In genomic region chr6:86823051-86823431, GRCm38 (mm10) we compare ENCODE assay signal across 8 mouse cellular contexts. TPM values are rescaled to one million over a fixed set of nuclear protein-coding genes. Genes with fewer than 3 reads are reported as not detected.
A peak's percentile ranks its signal among the peaks of the same experiment; 100 is the strongest.
DNase-seq lines count a peak whose midpoint lies in the region; ATAC-seq and TF ChIP-seq lines count a peak whose summit lies in the region.

No protein-coding gene starts in this region.

- 27% methylated on average over 9 of the region's 9 CpGs for WGBS in forebrain, embryonic 15.5 days
- 22% methylated on average over 9 of the region's 9 CpGs for WGBS in forebrain, embryonic 16.5 days
- WGBS in lung, embryonic 14.5 days: 25% methylated on average over 9 of the region's 9 CpGs
- WGBS in limb, embryonic 13.5 days: 29% methylated on average over 9 of the region's 9 CpGs

- DNase-seq in lung, embryonic 14.5 days: no peak
- no peak for DNase-seq in lung, postnatal 14 days
- DNase-seq in thymus, postnatal 0 days (ENCODE audit: low spot score): peak; percentile 42
- DNase-seq in right cerebral cortex, postnatal 4 days: no peak
- DNase-seq in frontal cortex, postnatal 14 days (ENCODE audit: low spot score in 2 of 2): no peak

- peaks cover 10% of the 10 kb centered on the region for H3K4me1 ChIP-seq in forebrain, embryonic 15.5 days
- no peaks in the 10 kb centered on the region; the same call in 1 of the 2 replicates for H3K4me1 ChIP-seq in forebrain, embryonic 16.5 days (replicated peaks; ENCODE audit: control insufficient read depth, insufficient read depth, low read length)
- 0 out of 2 replicates have a peak, but pooled peaks cover 5% of the 10 kb centered on the region for H3K4me1 ChIP-seq in lung, embryonic 14.5 days (ENCODE audit: insufficient read depth)
- peaks cover 12% of the 10 kb centered on the region for H3K4me1 ChIP-seq in limb, embryonic 13.5 days

- H3K27me3 ChIP-seq in forebrain, embryonic 15.5 days: no peaks in the 10 kb centered on the region
- H3K27me3 ChIP-seq in forebrain, embryonic 16.5 days (replicated peaks; ENCODE audit: control insufficient read depth, insufficient read depth, low read length): no peaks in the 10 kb centered on the region
- H3K27me3 ChIP-seq in lung, embryonic 14.5 days (ENCODE audit: insufficient read depth, low read length): no peaks in the 10 kb centered on the region; the same call in 1 of the 2 replicates
- peaks cover 12% of the 10 kb centered on the region for H3K27me3 ChIP-seq in limb, embryonic 13.5 days

- H3K27ac ChIP-seq in forebrain, embryonic 15.5 days (replicated peaks): no peak overlapping the region
- no peak overlapping the region for H3K27ac ChIP-seq in forebrain, embryonic 16.5 days (ENCODE audit: low read length)
- H3K27ac ChIP-seq in lung, embryonic 14.5 days (ENCODE audit: low read depth): no peak overlapping the region
- no peak overlapping the region for H3K27ac ChIP-seq in limb, embryonic 13.5 days

- H3K9me3 ChIP-seq in forebrain, embryonic 15.5 days: no peaks in the 10 kb centered on the region
- no peaks in the 10 kb centered on the region for H3K9me3 ChIP-seq in forebrain, embryonic 16.5 days (ENCODE audit: control insufficient read depth, low read length)
- no peaks in the 10 kb centered on the region for H3K9me3 ChIP-seq in lung, embryonic 14.5 days (ENCODE audit: low read depth, low read length)
- no peaks in the 10 kb centered on the region for H3K9me3 ChIP-seq in limb, embryonic 13.5 days

- peak overlapping the region; percentile 23; the same call in 1 of the 2 replicates for H3K4me3 ChIP-seq in forebrain, embryonic 15.5 days
- H3K4me3 ChIP-seq in forebrain, embryonic 16.5 days (replicated peaks; ENCODE audit: low read length): no peak overlapping the region
- H3K4me3 ChIP-seq in lung, embryonic 14.5 days (ENCODE audit: low read depth, low read length): no peak overlapping the region; the same call in 1 of the 2 replicates
- H3K4me3 ChIP-seq in limb, embryonic 13.5 days: peak overlapping the region; percentile 24; the same call in 1 of the 2 replicates

- peak overlapping the region; percentile 42 for H3K4me2 ChIP-seq in forebrain, embryonic 15.5 days (replicated peaks)
- H3K4me2 ChIP-seq in forebrain, embryonic 16.5 days (ENCODE audit: low read length): no peak overlapping the region
- peak overlapping the region; percentile 55; the same call in 1 of the 2 replicates for H3K4me2 ChIP-seq in lung, embryonic 14.5 days
- H3K4me2 ChIP-seq in limb, embryonic 13.5 days (replicated peaks): peak overlapping the region; percentile 60

- H3K9ac ChIP-seq in forebrain, embryonic 15.5 days (replicated peaks): no peak overlapping the region
- no peak overlapping the region for H3K9ac ChIP-seq in forebrain, embryonic 16.5 days (replicated peaks; ENCODE audit: low read depth, low read length)
- no peak overlapping the region for H3K9ac ChIP-seq in lung, embryonic 14.5 days
- 0 out of 2 replicates have a peak overlapping the region, but pooled peaks have one; percentile 51 for H3K9ac ChIP-seq in limb, embryonic 13.5 days

- TF ChIP-seq CTCF in lung, embryonic 14.5 days (IDR thresholded peaks at IDR 0.05; ENCODE audit: low read depth): no peak

- no peak for ATAC-seq in forebrain, embryonic 15.5 days (replicated peaks)
- ATAC-seq in forebrain, embryonic 16.5 days: no peak
- no peak for ATAC-seq in lung, embryonic 14.5 days (ENCODE audit: insufficient read depth)
- no peak for ATAC-seq in limb, embryonic 13.5 days (ENCODE audit: low FRiP score, low read depth)

- no peaks in the 10 kb centered on the region for H3K36me3 ChIP-seq in forebrain, embryonic 15.5 days
- H3K36me3 ChIP-seq in forebrain, embryonic 16.5 days (ENCODE audit: control insufficient read depth, insufficient read depth): no peaks in the 10 kb centered on the region
- no peaks in the 10 kb centered on the region for H3K36me3 ChIP-seq in lung, embryonic 14.5 days (ENCODE audit: insufficient read depth)
- H3K36me3 ChIP-seq in limb, embryonic 13.5 days: no peaks in the 10 kb centered on the region

RNA-seq across cellular contexts. Expression of gene Aak1, which starts 26.3 kb away (rescaled TPM):
- 36.1 and 39.3 TPM in 2 replicates for polyA plus RNA-seq in forebrain, embryonic 15.5 days (2015; fragmentation: Nextera tagmentation; extraction: Ambion mirVana)
- polyA plus RNA-seq in forebrain, embryonic 16.5 days (2015; fragmentation: Nextera tagmentation; extraction: Ambion mirVana): 36.8 and 36.9 TPM in 2 replicates
- polyA plus RNA-seq in lung, embryonic 14.5 days (2014; fragmentation: Nextera tagmentation; extraction: Ambion mirVana): 18.3 and 20.7 TPM in 2 replicates
- 15.6 and 18.8 TPM in 2 replicates for polyA plus RNA-seq in limb, embryonic 13.5 days (2015; fragmentation: Nextera tagmentation; extraction: Ambion mirVana)
- polyA plus RNA-seq in thymus, postnatal 0 days (2015; fragmentation: Nextera tagmentation; extraction: Ambion mirVana): 13.6 and 19.0 TPM in 2 replicates

RNA-seq across cellular contexts. Expression of gene Anxa4, which starts 29.7 kb away (rescaled TPM):
- 5.8 and 5.9 TPM in 2 replicates for polyA plus RNA-seq in forebrain, embryonic 15.5 days (2015; fragmentation: Nextera tagmentation; extraction: Ambion mirVana)
- polyA plus RNA-seq in forebrain, embryonic 16.5 days (2015; fragmentation: Nextera tagmentation; extraction: Ambion mirVana): 6.1 and 6.7 TPM in 2 replicates
- polyA plus RNA-seq in lung, embryonic 14.5 days (2014; fragmentation: Nextera tagmentation; extraction: Ambion mirVana): 90.4 and 100 TPM in 2 replicates
- 30.4 and 31.5 TPM in 2 replicates for polyA plus RNA-seq in limb, embryonic 13.5 days (2015; fragmentation: Nextera tagmentation; extraction: Ambion mirVana)
- 33.6 and 34.0 TPM in 2 replicates for polyA plus RNA-seq in thymus, postnatal 0 days (2015; fragmentation: Nextera tagmentation; extraction: Ambion mirVana)

Comparison
In these comparisons a context has a peak if more than half of its experiments do, and no peak if none do; other contexts are left out.
1. H3K4me3 ChIP-seq: peak in forebrain, embryonic 15.5 days (single experiment) and limb, embryonic 13.5 days (single experiment); none in forebrain, embryonic 16.5 days (single experiment) and lung, embryonic 14.5 days (single experiment).